24 mouse cellular contexts compared by ENCODE assay signal in the genomic region with DNA sequence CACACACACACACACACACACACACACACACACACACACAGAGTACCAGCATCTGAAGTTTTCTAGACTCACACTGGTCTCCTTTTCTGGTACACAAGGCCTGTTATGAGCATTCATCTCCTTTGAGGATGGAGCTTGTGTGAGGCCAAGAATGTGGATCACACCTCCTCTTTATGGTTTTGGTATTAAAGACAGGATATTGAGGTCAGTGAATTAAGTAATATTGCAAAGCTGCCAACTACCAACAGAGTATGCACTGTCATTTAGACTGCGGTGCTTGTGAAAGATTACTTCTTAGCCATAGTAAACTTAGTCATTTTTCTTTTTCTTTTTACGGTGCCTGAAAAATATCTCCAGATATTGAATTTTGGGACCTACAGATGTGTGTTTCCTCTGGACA.
DNase-seq lines count a peak whose midpoint lies in the region; ATAC-seq and TF ChIP-seq lines count a peak whose summit lies in the region.
"Had no signal": no experiment of that assay in that cellular context is flagged by ENCODE, and none has a peak within 500 bp of the region (broad histone marks: within the 10 kb centered on the region; RNA-seq: fewer than 3 reads in every experiment).

No protein-coding gene starts in this region.

- peak; percentile 29 for DNase-seq in limb, embryonic 14.5 days (ENCODE audit: low spot score)
- no peak for DNase-seq in limb, embryonic 10.5 days (ENCODE audit: low spot score)
- peak; percentile 36 for DNase-seq in 416B (ENCODE audit: low read depth)
- no peak for DNase-seq in urinary bladder, adult 18-20 months (ENCODE audit: low spot score in 2 of 2)
- DNase-seq: adrenal gland, adult 8-10 months; adrenal gland, postnatal 14 days; adrenal gland, postnatal 36 days; cerebellum, adult 11-12 months; cerebellum, adult 2 months; cerebellum, adult 9-10 months; cerebellum, postnatal 10 days; cerebellum, postnatal 25 days; embryo, embryonic 11 days had no signal

- no peaks in the 10 kb centered on the region for H3K36me3 ChIP-seq in limb, embryonic 14.5 days (ENCODE audit: control insufficient read depth, insufficient read depth, low read length)
- H3K36me3 ChIP-seq in limb, embryonic 10.5 days: no peaks in the 10 kb centered on the region
- 0 out of 2 replicates have a peak, but pooled peaks cover 4% of the 10 kb centered on the region for H3K36me3 ChIP-seq in heart, embryonic 12.5 days
- H3K36me3 ChIP-seq: embryonic facial prominence, embryonic 13.5 days; embryonic facial prominence, embryonic 15.5 days; forebrain, embryonic 10.5 days; forebrain, embryonic 12.5 days had no signal

- no peak overlapping the region for H3K9ac ChIP-seq in limb, embryonic 14.5 days (ENCODE audit: low read depth, low read length, severe bottlenecking)
- no peak overlapping the region for H3K9ac ChIP-seq in heart, embryonic 12.5 days
- H3K9ac ChIP-seq: embryonic facial prominence, embryonic 13.5 days; embryonic facial prominence, embryonic 15.5 days; forebrain, embryonic 12.5 days had no signal

- H3K4me1 ChIP-seq in limb, embryonic 14.5 days (ENCODE audit: control insufficient read depth, insufficient read depth, low read length): peaks cover 9% of the 10 kb centered on the region
- peaks cover 23% of the 10 kb centered on the region for H3K4me1 ChIP-seq in limb, embryonic 10.5 days
- H3K4me1 ChIP-seq in heart, embryonic 12.5 days (replicated peaks): peaks cover 40% of the 10 kb centered on the region
- H3K4me1 ChIP-seq: embryonic facial prominence, embryonic 13.5 days; embryonic facial prominence, embryonic 15.5 days had no signal

- H3K4me3 ChIP-seq in limb, embryonic 14.5 days (replicated peaks; ENCODE audit: low read length): no peak overlapping the region
- no peak overlapping the region for H3K4me3 ChIP-seq in limb, embryonic 10.5 days
- no peak overlapping the region for H3K4me3 ChIP-seq in heart, embryonic 12.5 days
- H3K4me3 ChIP-seq: embryonic facial prominence, embryonic 13.5 days; embryonic facial prominence, embryonic 15.5 days; erythroblast, embryonic 14.5 days; forebrain, embryonic 10.5 days; forebrain, embryonic 12.5 days had no signal

- no peaks in the 10 kb centered on the region for H3K27me3 ChIP-seq in limb, embryonic 14.5 days (ENCODE audit: control insufficient read depth, insufficient read depth, low read length)
- no peaks in the 10 kb centered on the region for H3K27me3 ChIP-seq in limb, embryonic 10.5 days (ENCODE audit: low read depth, poor library complexity, severe bottlenecking)
- no peaks in the 10 kb centered on the region for H3K27me3 ChIP-seq in heart, embryonic 12.5 days (replicated peaks)
- H3K27me3 ChIP-seq: embryonic facial prominence, embryonic 13.5 days; embryonic facial prominence, embryonic 15.5 days; forebrain, embryonic 12.5 days had no signal

- H3K9me3 ChIP-seq in limb, embryonic 14.5 days (ENCODE audit: control insufficient read depth, low read length): no peaks in the 10 kb centered on the region
- H3K9me3 ChIP-seq in limb, embryonic 10.5 days (replicated peaks): no peaks in the 10 kb centered on the region
- H3K9me3 ChIP-seq in heart, embryonic 12.5 days (replicated peaks): no peaks in the 10 kb centered on the region
- H3K9me3 ChIP-seq: embryonic facial prominence, embryonic 13.5 days; embryonic facial prominence, embryonic 15.5 days; forebrain, embryonic 10.5 days; forebrain, embryonic 12.5 days had no signal

- 73% methylated on average over 2 of the region's 2 CpGs for WGBS in limb, embryonic 14.5 days
- 93% methylated on average over 2 of the region's 2 CpGs for WGBS in limb, embryonic 10.5 days
- 88% methylated on average over 2 of the region's 2 CpGs for WGBS in heart, embryonic 12.5 days

- no peak overlapping the region for H3K27ac ChIP-seq in limb, embryonic 14.5 days (replicated peaks; ENCODE audit: low read depth, low read length)
- H3K27ac ChIP-seq in limb, embryonic 10.5 days: no peak overlapping the region
- H3K27ac ChIP-seq in heart, embryonic 12.5 days (ENCODE audit: poor library complexity, severe bottlenecking): no peak overlapping the region
- H3K27ac ChIP-seq: embryonic facial prominence, embryonic 13.5 days; embryonic facial prominence, embryonic 15.5 days; forebrain, embryonic 10.5 days; forebrain, embryonic 12.5 days had no signal

- ATAC-seq in limb, embryonic 14.5 days (ENCODE audit: low FRiP score, low read depth): no peak
- ATAC-seq in common myeloid progenitor, adult 5-6 weeks (replicated peaks; ENCODE audit: low read depth, poor library complexity, severe bottlenecking): 0 out of 2 replicates have a peak, but pooled peaks have one; percentile 22
- ATAC-seq in megakaryocyte, adult 5-6 weeks (ENCODE audit: poor library complexity, severe bottlenecking): peak; percentile 42
- ATAC-seq in cerebellum, adult (ENCODE audit: insufficient number of reproducible peaks, low FRiP score, low TSS enrichment): no peak
- no peak for ATAC-seq in heart, embryonic 12.5 days (ENCODE audit: insufficient number of reproducible peaks, low FRiP score)
- ATAC-seq: forebrain, embryonic 14.5 days; forebrain, embryonic 16.5 days had no signal

- TF ChIP-seq POLR2A in limb, embryonic 14.5 days (IDR thresholded peaks at IDR 0.05; ENCODE audit: borderline replicate concordance, extremely low read depth, insufficient read depth, insufficient read length): no peak

- H3K4me2 ChIP-seq in limb, embryonic 14.5 days (replicated peaks; ENCODE audit: low read depth, low read length, severe bottlenecking): no peak overlapping the region
- H3K4me2 ChIP-seq in heart, embryonic 12.5 days: no peak overlapping the region
- H3K4me2 ChIP-seq: embryonic facial prominence, embryonic 13.5 days; embryonic facial prominence, embryonic 15.5 days; forebrain, embryonic 12.5 days had no signal

Comparison
In these comparisons a context has a peak if more than half of its experiments do, and no peak if none do; other contexts are left out.
1. DNase-seq: peak in limb, embryonic 14.5 days (single experiment) and 416B (single experiment); none in limb, embryonic 10.5 days (single experiment) and urinary bladder, adult 18-20 months (0 of 2).
2. ATAC-seq: peak in common myeloid progenitor, adult 5-6 weeks (single experiment) and megakaryocyte, adult 5-6 weeks (single experiment); none in limb, embryonic 14.5 days (single experiment), cerebellum, adult (single experiment) and heart, embryonic 12.5 days (single experiment).